Mouse (Mus musculus) forebrain, embryonic 11.5 days (tissue): ENCODE measurements around the gene Nup98. TPM values are rescaled to one million over a fixed set of nuclear protein-coding genes. Genes with fewer than 3 reads are reported as not detected.

Source experiments
- ATAC-seq: fragments of 200-750 bp; cut with Nextera tagmentation; replicated peaks from 2 replicates; pipeline ENCODE4 v1.8.0; 2017; ENCODE audit warnings: moderate TSS enrichment; ENCODE audit not compliant: low FRiP score
- DNase-seq: peaks from one replicate; pipeline ENCODE4 v3.0.0-alpha.2; 2017; ENCODE audit warnings: low spot score
- H3K27ac ChIP-seq: fragments of 300-500 bp; sonication (generic); 2 replicates; pipeline ENCODE4 v1.5.1; 2014; ENCODE audit warnings: low read depth, low read length
- H3K27me3 ChIP-seq: fragments of 300-500 bp; sonication (generic); 2 replicates; pipeline ENCODE4 v1.6.1; 2014; ENCODE audit warnings: mild to moderate bottlenecking, low read length, mixed read lengths; ENCODE audit not compliant: control insufficient read depth, insufficient read depth
- H3K36me3 ChIP-seq: fragments of 300-500 bp; sonication (generic); 2 replicates; pipeline ENCODE4 v1.6.1; 2014; ENCODE audit warnings: mild to moderate bottlenecking, low read length, moderate library complexity, mixed read lengths; ENCODE audit not compliant: control insufficient read depth, insufficient read depth
- H3K4me1 ChIP-seq: fragments of 300-500 bp; sonication (generic); replicated peaks from 2 replicates; pipeline ENCODE4 v1.6.1; 2014; ENCODE audit warnings: low read length, mixed read lengths; ENCODE audit not compliant: control insufficient read depth, insufficient read depth
- H3K4me2 ChIP-seq: fragments of 300-500 bp; sonication (generic); 2 replicates; pipeline ENCODE4 v1.6.1; 2014; ENCODE audit warnings: low read depth, mild to moderate bottlenecking, low read length, moderate library complexity, mixed read lengths; ENCODE audit not compliant: severe bottlenecking
- H3K4me3 ChIP-seq: fragments of 300-500 bp; sonication (generic); 2 replicates; pipeline ENCODE4 v1.5.1; 2014; ENCODE audit warnings: low read depth, low read length
- H3K9ac ChIP-seq: fragments of 300-500 bp; sonication (generic); 2 replicates; pipeline ENCODE4 v1.6.1; 2014; ENCODE audit warnings: low read length
- H3K9me3 ChIP-seq: fragments of 300-500 bp; sonication (generic); 2 replicates; pipeline ENCODE4 v1.6.1; 2016; ENCODE audit warnings: low read length, mixed read lengths; ENCODE audit not compliant: control insufficient read depth
- WGBS: fragments of 180-500 bp; shearing (Covaris S2); extraction: QIAGEN DNeasy Blood & Tissue Kit; methylation state at CpG from one replicate; pipeline ENCODE4 v1.1.7; 2014; 5-methylcytosine and 5-hydroxymethylcytosine counted together
- polyA plus RNA-seq: library from polyadenylated mRNA; unstranded; fragments of >200 nt; fragmentation: Nextera tagmentation; extraction: Ambion mirVana; gene quantifications from 2 replicates; pipeline ENCODE4 v1.2.1, GENCODE M21; 2014

Gene Nup98
- polyA plus RNA-seq, 1 experiment from 2014 or later, result 50.0 TPM

DNA sequence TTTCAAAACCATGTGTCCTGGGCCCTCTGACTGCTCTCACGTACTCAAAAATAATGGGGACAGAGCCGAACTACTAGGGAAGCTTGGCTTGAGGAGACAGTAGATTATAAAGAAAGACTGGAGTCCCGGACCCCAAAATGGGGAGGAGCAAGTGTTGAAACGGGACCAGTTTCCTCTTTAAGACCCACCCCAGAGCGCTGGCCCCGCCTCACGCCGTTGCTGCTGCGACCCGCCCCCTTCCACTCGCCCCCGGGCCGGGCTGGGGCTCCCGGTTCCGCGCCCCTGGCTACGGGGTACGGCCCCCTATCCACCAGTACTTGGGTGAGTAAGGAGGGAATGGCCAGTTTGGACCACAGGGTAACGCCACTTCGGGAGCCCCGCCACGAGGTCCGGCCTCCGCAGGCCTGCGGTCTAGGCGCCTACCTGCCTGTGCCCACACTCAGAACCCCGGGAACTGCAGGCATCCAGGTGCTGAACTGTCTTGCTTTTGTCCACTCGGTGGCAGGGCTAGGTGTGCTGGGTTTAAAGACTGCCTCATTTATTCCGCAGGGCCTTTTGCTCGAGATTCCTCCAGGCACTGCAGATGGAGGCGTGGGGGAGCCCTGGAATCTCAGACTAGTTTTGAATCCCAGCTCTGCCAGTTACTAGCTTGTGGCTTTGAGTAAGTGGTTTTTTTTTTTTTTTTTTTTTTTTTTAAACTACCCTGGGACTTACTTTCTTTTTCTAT is 13.0 kb upstream of the Nup98 start:
- no peaks in the 10 kb centered on the region for H3K36me3 ChIP-seq
- peak overlapping the region; percentile 77 for H3K9ac ChIP-seq
- no peaks in the 10 kb centered on the region for H3K9me3 ChIP-seq
- peak overlapping the region; percentile 64 for H3K4me3 ChIP-seq
- peak overlapping the region; percentile 78 for H3K4me2 ChIP-seq
- no peak overlapping the region for H3K27ac ChIP-seq
- ATAC-seq (peak; percentile 87), DNase-seq (peak; percentile 79)
- H3K27me3 ChIP-seq, result no peaks in the 10 kb centered on the region
- under 1% methylated on average over 31 of the region's 31 CpGs for WGBS
- H3K4me1 ChIP-seq, result peaks cover 4% of the 10 kb centered on the region; the same call in 1 of the 2 replicates

DNA sequence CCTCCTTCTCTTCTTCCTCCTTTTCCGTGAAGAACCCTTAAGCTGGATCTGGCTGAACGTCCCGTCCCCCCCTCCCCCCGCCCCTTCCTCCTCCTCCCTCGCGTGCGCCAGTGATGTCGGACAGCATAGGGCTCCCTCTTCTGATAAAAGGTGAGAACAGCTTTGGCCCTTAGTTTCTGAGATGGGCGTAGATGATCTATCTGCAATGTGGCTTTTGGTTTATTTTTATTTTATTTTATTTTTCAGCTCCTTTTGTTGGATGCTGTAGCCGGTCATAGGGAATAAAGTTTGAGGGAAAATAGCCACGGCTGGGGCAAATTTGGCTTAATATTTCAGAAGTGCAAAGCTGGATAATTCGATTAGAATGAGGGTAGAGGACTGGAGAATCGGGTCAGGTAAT is 12.4 kb upstream of the Nup98 start:
- peak overlapping the region; percentile 77 for H3K9ac ChIP-seq
- peak overlapping the region; percentile 64 for H3K4me3 ChIP-seq
- H3K27me3 ChIP-seq, result no peaks in the 10 kb centered on the region
- no peak overlapping the region for H3K27ac ChIP-seq
- ATAC-seq (peak; percentile 80), DNase-seq (peak; percentile 83)
- 1% methylated on average over 7 of the region's 13 CpGs for WGBS
- H3K9me3 ChIP-seq, result no peaks in the 10 kb centered on the region
- no peaks in the 10 kb centered on the region for H3K36me3 ChIP-seq
- H3K4me1 ChIP-seq, result peaks cover 4% of the 10 kb centered on the region; the same call in 1 of the 2 replicates
- peak overlapping the region; percentile 78 for H3K4me2 ChIP-seq

- Histone ChIP-seq H3K9me3 (no peaks in the 10 kb centered on the region), H3K4me1 (peaks cover 4% of the 10 kb centered on the region; the same call in 1 of the 2 replicates), H3K4me3 (no peak overlapping the region; the same call in 1 of the 2 replicates), H3K27ac (no peak overlapping the region), H3K36me3 (no peaks in the 10 kb centered on the region), H3K4me2 (peak overlapping the region; percentile 78; the same call in 1 of the 2 replicates), H3K27me3 (no peaks in the 10 kb centered on the region), H3K9ac (no peak overlapping the region)
- peak; percentile 30 for ATAC-seq
- WGBS, result 53% methylated on average over 1 of the region's 1 CpGs
- no peak for DNase-seq
Observed at GRCm38 (mm10) chr7:102221899-102222298, 11.9 kb upstream of the Nup98 start.

- H3K9me3 ChIP-seq, result no peaks in the 10 kb centered on the region
- H3K4me2 ChIP-seq, result peak overlapping the region; percentile 52
- WGBS, result 74% methylated on average over 3 of the region's 3 CpGs
- DNase-seq (no peak), ATAC-seq (no peak)
- peaks cover 4% of the 10 kb centered on the region; the same call in 1 of the 2 replicates for H3K4me1 ChIP-seq
- peak overlapping the region; percentile 88 for H3K4me3 ChIP-seq
- peak overlapping the region; percentile 82 for H3K9ac ChIP-seq
- H3K36me3 ChIP-seq, result no peaks in the 10 kb centered on the region
- no peak overlapping the region for H3K27ac ChIP-seq
- H3K27me3 ChIP-seq, result no peaks in the 10 kb centered on the region
Observed at GRCm38 (mm10) chr7:102211071-102211470, 1.1 kb upstream of the Nup98 start.

GRCm38 (mm10) chr7:102208806-102209363 is 1.1 kb downstream of the Nup98 start:
- H3K4me1 ChIP-seq, result peaks cover 4% of the 10 kb centered on the region; the same call in 1 of the 2 replicates
- no peaks in the 10 kb centered on the region for H3K27me3 ChIP-seq
- no peak for DNase-seq
- H3K4me3 ChIP-seq, result peak overlapping the region; percentile 88
- 60% methylated on average over 4 of the region's 4 CpGs for WGBS
- no peak for ATAC-seq
- no peaks in the 10 kb centered on the region for H3K36me3 ChIP-seq
- no peaks in the 10 kb centered on the region for H3K9me3 ChIP-seq
- H3K4me2 ChIP-seq, result peak overlapping the region; percentile 80
- peak overlapping the region; percentile 82 for H3K9ac ChIP-seq
- no peak overlapping the region for H3K27ac ChIP-seq

- no peak overlapping the region for H3K4me2 ChIP-seq
- no peaks in the 10 kb centered on the region for H3K27me3 ChIP-seq
- no peak overlapping the region for H3K27ac ChIP-seq
- H3K36me3 ChIP-seq, result no peaks in the 10 kb centered on the region
- no peak overlapping the region for H3K4me3 ChIP-seq
- H3K9ac ChIP-seq, result no peak overlapping the region
- DNase-seq, result no peak
- H3K9me3 ChIP-seq, result no peaks in the 10 kb centered on the region
- peaks cover 4% of the 10 kb centered on the region; the same call in 1 of the 2 replicates for H3K4me1 ChIP-seq
- 90% methylated on average over 1 of the region's 1 CpGs for WGBS
- no peak for ATAC-seq
Observed at GRCm38 (mm10) chr7:102205646-102206045, 4.3 kb downstream of the Nup98 start.

GRCm38 (mm10) chr7:102204296-102204857 is 5.6 kb downstream of the Nup98 start:
- no peak for ATAC-seq
- WGBS, result 94% methylated on average over 3 of the region's 3 CpGs
- H3K36me3 ChIP-seq, result no peaks in the 10 kb centered on the region
- H3K4me2 ChIP-seq, result no peak overlapping the region
- no peak overlapping the region for H3K9ac ChIP-seq
- H3K27me3 ChIP-seq, result no peaks in the 10 kb centered on the region
- H3K4me3 ChIP-seq, result no peak overlapping the region
- DNase-seq, result no peak
- no peaks in the 10 kb centered on the region for H3K9me3 ChIP-seq
- H3K4me1 ChIP-seq, result peaks cover 4% of the 10 kb centered on the region; the same call in 1 of the 2 replicates
- H3K27ac ChIP-seq, result no peak overlapping the region

DNA sequence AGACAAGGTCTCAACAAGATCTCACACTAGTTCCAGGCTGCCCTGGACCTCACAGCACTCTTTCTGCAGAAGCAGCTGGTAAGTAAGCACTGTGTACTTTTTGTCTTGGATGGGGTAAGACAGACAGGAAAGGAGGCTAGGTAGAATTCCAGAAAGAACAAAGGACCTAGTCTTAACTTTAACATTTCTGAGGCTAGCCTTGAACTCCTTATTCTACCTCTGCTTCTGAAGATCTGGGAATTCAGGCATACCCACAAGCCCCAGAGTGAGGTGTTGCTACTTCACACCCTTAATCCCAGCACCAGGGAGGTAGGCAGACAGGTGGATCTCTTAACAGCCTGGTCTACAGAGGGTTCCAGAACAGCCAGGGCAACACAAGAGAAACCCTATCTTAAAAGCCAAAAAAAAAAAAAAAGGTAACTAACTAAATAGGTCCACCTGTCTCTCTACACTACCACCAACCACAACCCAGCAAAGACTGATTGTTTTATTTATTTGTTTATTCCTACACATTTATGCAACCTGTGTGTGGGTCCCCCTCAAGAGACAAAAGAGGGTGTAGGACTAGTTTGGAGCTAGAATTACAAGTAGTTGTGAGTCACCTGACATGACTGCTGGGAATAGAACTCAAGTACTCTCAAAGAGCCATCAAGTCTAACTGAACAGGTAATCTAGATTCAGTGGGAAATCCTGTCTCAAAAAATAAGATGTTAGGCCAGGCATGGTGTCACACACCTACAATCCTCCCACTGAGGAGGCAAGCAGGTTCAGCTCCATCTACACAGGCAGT is 8.8 kb downstream of the Nup98 start:
- H3K4me1 ChIP-seq, result no peaks in the 10 kb centered on the region
- no peak overlapping the region for H3K4me3 ChIP-seq
- no peaks in the 10 kb centered on the region for H3K9me3 ChIP-seq
- no peaks in the 10 kb centered on the region for H3K36me3 ChIP-seq
- DNase-seq (no peak), ATAC-seq (no peak)
- no peak overlapping the region for H3K9ac ChIP-seq
- no peak overlapping the region for H3K27ac ChIP-seq
- H3K27me3 ChIP-seq, result no peaks in the 10 kb centered on the region
- no peak overlapping the region for H3K4me2 ChIP-seq
